17 mouse cellular contexts compared by ENCODE assay signal in the genomic region with DNA sequence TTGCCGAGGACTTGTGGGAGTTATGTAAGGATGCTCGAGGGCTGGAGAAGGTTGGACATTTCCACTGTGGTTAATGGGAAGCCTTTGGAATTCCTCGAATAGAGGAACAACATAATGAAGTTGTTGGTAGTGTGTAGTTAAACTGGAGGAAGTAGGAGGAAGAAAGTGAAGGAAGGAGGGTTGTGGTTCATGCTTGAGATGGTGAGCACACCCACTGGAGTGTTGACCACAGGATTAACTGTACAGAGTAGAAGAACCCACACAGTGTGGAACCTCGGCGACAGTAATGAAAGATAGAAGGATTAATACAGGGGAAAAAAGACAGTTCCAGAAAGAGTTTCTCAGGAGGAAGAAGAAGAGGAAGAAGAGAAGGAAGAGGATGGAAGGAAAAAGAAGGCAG.
"Had no signal": no experiment of that assay in that cellular context is flagged by ENCODE, and none has a peak within 500 bp of the region (broad histone marks: within the 10 kb centered on the region; RNA-seq: fewer than 3 reads in every experiment).

No protein-coding gene starts in this region.

- H3K27ac ChIP-seq: kidney, embryonic 15.5 days; limb, embryonic 10.5 days; limb, embryonic 13.5 days; liver, embryonic 12.5 days; liver, embryonic 15.5 days; lung, embryonic 15.5 days; midbrain, embryonic 12.5 days; midbrain, embryonic 15.5 days had no signal

- H3K36me3 ChIP-seq: kidney, embryonic 15.5 days; limb, embryonic 10.5 days; limb, embryonic 13.5 days; liver, embryonic 12.5 days; liver, embryonic 15.5 days; lung, embryonic 15.5 days; midbrain, embryonic 12.5 days; midbrain, embryonic 15.5 days had no signal

- H3K27me3 ChIP-seq: lung, embryonic 15.5 days; midbrain, embryonic 12.5 days; midbrain, embryonic 15.5 days had no signal

- DNase-seq: kidney, adult 11 months; kidney, adult 8-10 months; kidney, postnatal 14 days; kidney, postnatal 4 days; liver; lung, postnatal 4 days; thymus, adult 18-20 months; thymus, postnatal 36 days had no signal

- ATAC-seq: liver, embryonic 12.5 days; midbrain, embryonic 15.5 days had no signal

- H3K9me3 ChIP-seq: kidney, embryonic 15.5 days; limb, embryonic 10.5 days; limb, embryonic 13.5 days; liver, embryonic 12.5 days; liver, embryonic 15.5 days; lung, embryonic 15.5 days; megakaryocyte, embryonic 14.5 days; midbrain, embryonic 12.5 days; midbrain, embryonic 15.5 days had no signal

- H3K4me3 ChIP-seq: kidney, embryonic 15.5 days; limb, embryonic 10.5 days; limb, embryonic 13.5 days; liver, embryonic 12.5 days; liver, embryonic 15.5 days; lung, embryonic 15.5 days; megakaryocyte, embryonic 14.5 days; midbrain, embryonic 12.5 days; midbrain, embryonic 15.5 days had no signal

- H3K4me1 ChIP-seq: limb, embryonic 13.5 days had no signal

- H3K9ac ChIP-seq: kidney, embryonic 15.5 days; limb, embryonic 13.5 days; liver, embryonic 12.5 days; liver, embryonic 15.5 days; lung, embryonic 15.5 days; midbrain, embryonic 12.5 days; midbrain, embryonic 15.5 days had no signal

- H3K4me2 ChIP-seq: kidney, embryonic 15.5 days; limb, embryonic 13.5 days; liver, embryonic 12.5 days; liver, embryonic 15.5 days; lung, embryonic 15.5 days; midbrain, embryonic 12.5 days; midbrain, embryonic 15.5 days had no signal
